Mouse (Mus musculus): Measurements from ENCODE around the gene Gm30191.
A peak's percentile ranks its signal among the peaks of the same experiment; 100 is the strongest.

The Gm30191 gene

GRCm38 (mm10) chr4:134246719-134247258 is at the start of gene Gm30191:
TSS of gene Gm30191 (plus strand) at chr4:134246935.
- no peak for DNase-seq (ENCODE audit: low spot score in 2 of 2)

- no peak for DNase-seq (ENCODE audit: low spot score in 2 of 2)
Observed at GRCm38 (mm10) chr4:134199371-134199770, 47.4 kb upstream of the Gm30191 start.

- no peak for DNase-seq (ENCODE audit: low spot score in 2 of 2)
Observed at GRCm38 (mm10) chr4:134202904-134203303, 43.8 kb upstream of the Gm30191 start, which contains the start of gene Gm7534. TSS of gene Gm7534 (minus strand) at chr4:134203004.

GRCm38 (mm10) chr4:134203340-134203896 is 43.3 kb upstream of the Gm30191 start:
- no peak for DNase-seq (ENCODE audit: low spot score in 2 of 2)

DNA sequence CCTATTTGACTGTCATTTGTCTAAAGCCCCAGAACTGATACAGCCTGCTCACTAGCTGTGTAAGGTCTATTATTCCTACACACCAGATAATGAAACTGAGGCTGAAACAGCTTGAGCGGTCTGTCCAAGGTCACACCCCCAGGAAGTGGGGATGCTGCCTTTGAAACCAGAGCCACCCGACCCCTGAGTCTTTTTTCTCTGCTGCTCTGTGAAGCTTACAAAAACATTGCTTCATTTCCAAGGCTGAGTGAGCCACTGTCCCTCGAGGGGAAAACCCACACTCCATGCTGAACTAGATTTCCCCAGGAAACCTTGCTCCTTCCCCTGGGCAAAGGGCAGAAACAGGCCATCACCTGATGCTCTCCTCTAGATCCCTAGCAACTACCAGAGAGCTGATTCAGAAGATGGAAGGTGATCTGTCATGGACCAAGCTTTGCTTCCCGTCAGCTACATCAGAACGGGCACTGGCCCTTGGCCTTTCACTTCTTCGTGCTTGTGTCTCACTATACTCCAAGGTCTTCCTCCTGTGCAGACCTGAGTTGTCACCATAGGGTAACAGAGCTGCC is 40.2 kb upstream of the Gm30191 start:
- no peak for DNase-seq (ENCODE audit: low spot score in 2 of 2)

GRCm38 (mm10) chr4:134222793-134223600 is 23.7 kb upstream of the Gm30191 start:
- no peak for DNase-seq (ENCODE audit: low spot score in 2 of 2)

DNA sequence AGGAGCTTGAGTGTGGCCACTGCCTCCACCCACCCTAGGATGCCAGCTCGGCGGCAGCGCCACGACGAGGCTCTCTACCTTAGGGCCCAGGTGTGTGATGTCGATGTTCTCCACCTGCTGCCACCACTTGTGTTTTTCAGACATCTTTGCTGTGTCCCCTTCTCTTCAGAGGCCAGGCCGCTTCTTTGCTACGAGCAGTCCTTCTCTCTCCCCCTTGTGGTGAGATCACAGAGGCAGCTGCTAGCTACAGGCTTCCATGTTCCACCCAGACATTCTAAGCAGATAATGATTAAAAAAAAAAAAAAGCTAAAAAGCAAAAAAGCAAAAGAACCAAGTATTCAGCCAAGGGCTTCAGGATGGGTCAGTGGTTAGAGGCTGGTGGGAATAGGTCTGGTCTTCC is 19.5 kb upstream of the Gm30191 start, which contains the start of gene Catsper4:
Gene Catsper4, minus strand, starts transcription at position 190 of the 400 bp plus-strand sequence.
- no peak for DNase-seq (ENCODE audit: low spot score in 2 of 2)

DNA sequence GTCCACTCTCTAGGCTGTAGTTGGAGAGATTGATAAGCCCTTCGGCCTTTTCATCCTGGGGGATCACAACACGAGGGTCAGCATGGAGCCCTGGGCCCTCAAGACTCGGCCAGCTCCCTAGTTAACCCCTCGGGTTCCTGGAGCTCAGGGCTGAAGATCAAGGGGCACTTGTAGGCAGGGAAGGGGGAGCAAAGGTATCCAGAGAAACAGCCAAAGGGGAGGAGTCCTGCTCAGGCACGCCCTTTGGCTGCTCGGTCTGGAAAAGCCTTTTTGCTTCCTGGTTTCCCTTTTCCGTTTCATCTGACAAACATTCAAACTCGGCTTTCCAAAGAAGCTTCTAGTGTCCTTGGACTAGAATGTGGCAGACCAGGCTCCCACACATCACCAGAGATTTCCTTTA is 16.3 kb upstream of the Gm30191 start:
- DNase-seq (ENCODE audit: low spot score in 2 of 2), result no peak

GRCm38 (mm10) chr4:134234876-134235275 is 11.9 kb upstream of the Gm30191 start:
- DNase-seq (ENCODE audit: low spot score in 2 of 2), result no peak

- no peak for DNase-seq (ENCODE audit: low spot score in 2 of 2)
Observed at GRCm38 (mm10) chr4:134237582-134238278, 9.0 kb upstream of the Gm30191 start.

GRCm38 (mm10) chr4:134238279-134238651 is 8.5 kb upstream of the Gm30191 start, which contains the start of gene Cnksr1:
TSS of gene Cnksr1 (minus strand) at chr4:134238399.
- DNase-seq (ENCODE audit: low spot score in 2 of 2), result peak in 1 of 2 experiments; percentile 69

DNA sequence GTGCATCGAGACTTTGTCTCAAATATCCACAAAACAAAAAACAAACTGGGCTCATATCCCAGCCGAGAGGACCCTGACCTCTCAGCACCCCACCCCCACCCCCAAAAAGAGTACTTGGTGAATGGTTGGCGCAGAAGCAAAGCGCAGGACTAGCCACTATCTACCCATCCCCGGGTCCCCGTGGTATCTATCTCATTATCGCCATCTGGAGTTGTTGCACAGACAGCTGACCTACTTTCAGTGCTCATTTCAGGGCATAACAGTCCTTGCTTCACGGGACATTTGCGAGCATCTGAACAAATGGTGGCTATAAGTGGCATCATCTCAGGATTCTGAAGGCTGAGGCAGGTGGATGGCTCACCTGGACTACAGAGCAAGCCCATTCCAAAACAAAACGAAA is 8.0 kb upstream of the Gm30191 start:
- DNase-seq (ENCODE audit: low spot score in 2 of 2), result no peak

GRCm38 (mm10) chr4:134243516-134244250 is 3.1 kb upstream of the Gm30191 start, which contains the start of gene E130218I03Rik:
TSS of gene E130218I03Rik (plus strand) at chr4:134243662.
- DNase-seq (ENCODE audit: low spot score in 2 of 2), result no peak

DNA sequence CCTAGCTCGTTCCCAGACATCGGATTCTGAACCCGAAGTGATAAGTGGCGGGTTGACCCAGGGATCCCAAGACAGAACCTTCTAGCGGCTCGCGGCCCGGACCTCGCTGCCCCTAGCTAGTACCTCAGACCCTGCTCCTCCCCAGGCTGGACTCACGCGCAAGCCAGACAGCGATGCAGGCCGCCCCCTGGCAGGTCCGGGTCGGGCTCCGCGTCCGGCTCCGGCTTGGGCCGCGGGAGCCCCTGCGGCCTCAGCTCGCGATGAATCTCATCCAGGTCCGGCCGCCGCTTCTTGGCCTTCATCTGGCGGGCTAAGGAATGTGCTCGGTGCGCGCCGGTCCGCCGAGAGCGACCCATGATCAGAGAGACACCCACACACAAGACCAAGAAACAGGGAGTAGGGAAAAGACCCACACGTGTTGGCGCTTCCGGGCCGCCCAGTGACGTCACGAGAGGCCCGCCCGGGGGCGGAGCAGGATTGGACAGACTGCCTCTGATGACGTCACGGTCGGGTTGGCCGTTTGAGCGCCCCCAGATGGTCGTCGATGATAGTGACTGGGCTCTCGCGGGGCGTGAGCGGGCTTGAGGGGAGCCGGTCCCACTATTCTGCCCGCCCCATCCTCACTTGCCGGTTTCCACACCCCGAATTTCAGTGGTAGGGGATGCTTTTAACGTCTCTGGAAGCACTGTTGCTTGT is 1.4 kb upstream of the Gm30191 start, which contains the start of gene Zfp593:
Gene Zfp593, minus strand, starts transcription at position 445 of the 696 bp plus-strand sequence.
- peak; percentile 92 to 94 for DNase-seq (ENCODE audit: low spot score in 2 of 2)

GRCm38 (mm10) chr4:134246256-134246655 is 479 bp upstream of the Gm30191 start:
- DNase-seq (ENCODE audit: low spot score in 2 of 2), result no peak

DNA sequence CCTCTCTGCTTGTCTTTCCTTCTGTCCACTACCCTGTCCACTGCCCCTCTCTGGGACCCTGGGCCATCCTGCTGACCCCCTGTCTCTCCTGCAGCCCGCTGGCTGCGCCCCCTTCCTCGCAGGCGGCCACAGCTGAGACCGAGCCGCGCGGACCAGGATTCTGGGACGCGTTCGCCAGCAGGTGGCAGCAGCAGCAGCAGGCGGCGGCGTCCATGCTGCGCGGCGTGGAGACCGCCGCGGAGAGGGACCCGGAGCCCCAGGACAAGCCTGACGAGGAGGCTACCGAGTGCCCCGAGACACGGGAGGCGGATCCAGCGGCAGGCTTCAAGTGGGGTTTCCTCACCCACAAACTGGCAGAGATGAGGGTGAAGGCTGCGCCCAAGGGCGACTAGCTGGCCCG is 2.9 kb downstream of the Gm30191 start:
- peak in 1 of 2 experiments; percentile 59 for DNase-seq (ENCODE audit: low spot score in 2 of 2)

DNA sequence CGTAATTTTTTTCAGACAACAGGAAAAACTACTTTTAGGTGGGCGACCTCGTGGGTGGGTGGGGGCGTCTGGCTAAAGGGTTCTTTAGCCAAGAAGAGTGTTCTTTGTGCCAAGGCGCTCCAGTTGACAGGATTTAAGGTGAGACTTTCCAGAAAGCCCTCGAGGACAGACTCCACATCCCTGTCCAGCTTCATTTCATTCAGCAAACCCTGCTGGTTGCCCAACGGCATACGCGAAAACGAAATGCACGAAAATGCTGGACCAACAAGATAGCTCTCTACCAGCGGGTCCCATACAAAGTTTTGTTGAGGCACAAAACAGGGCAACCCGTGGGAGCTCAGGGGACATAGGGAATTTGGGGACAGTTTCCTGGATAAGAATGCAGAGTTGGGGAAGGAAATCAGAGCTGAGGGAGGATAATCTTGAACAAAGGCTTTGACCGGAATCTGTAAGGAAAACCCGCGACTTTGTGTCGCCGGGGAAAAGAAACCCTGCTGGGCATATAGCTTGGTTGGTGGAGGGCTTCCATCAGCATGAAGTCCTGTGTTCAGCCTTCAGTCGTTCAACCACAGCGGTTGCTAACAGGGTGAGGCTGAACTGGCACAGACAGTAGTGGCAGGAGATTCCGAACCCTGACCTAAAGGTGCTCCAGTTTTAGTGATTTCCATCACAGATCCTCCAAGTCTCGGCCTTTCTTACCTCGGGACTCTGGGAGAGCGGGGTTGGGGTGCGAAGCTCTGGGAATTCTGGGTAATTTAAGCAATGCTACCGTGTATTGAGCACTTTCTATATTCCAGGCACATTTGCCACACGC is 3.6 kb downstream of the Gm30191 start:
- no peak for DNase-seq (ENCODE audit: low spot score in 2 of 2)

DNA sequence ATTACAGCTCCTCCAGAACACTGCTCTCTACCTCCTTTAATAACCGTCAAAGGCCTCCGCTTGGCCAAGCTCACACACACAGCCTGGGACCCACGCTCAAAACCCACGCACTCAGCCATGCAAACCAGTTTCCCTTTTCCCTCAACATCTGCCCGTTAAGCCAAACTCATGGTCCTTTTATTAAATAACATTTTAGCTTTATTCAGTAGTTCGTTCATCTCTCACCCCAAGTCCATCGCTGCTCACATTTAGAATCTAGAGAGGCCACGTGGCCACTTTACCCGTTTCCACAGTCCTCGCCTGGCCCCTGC is 4.2 kb downstream of the Gm30191 start:
- no peak for DNase-seq (ENCODE audit: low spot score in 2 of 2)

DNA sequence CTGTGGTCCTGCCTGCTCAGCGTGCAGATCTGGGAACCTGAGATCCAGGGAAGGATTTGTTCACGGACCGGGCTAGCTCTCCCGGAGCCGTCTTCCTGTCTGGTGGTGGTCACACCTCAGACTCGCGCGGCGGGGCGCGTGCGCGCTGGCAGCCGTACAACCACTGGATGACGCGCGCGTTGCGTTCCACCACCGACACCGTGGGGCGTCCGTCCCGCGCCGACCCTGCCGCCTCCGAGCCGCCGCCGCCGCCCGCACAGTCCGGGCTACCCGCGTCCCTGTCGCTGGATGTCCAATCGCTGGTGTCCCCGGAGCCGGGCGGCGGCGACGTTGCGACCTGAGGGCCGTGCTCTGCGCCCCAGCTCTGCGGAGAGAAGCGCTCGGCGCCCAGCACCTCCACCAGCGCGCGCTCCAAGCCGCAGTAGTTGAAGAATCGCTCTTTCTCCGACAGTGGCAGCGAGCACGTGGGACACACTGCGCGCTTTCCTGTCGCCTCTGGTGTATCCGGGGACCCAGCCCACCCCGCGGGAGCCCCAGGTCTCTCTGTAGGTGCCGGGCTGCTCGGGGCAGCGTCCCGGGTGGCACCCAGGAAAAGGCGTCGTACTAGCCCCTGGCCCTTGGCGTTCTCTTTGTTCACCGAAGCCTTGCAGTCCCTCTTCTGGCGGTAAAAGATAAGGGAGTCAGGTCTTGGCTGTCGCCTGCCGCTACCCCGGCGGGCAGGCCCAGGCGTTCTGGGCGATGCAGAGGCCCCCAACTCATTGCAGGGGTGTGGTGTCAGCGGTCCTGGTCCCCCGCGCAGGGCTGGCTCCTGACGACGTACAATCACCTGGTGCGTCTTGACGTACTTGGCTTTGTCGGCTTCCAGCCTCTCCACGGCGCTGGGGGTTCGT is 4.8 kb downstream of the Gm30191 start:
- DNase-seq (ENCODE audit: low spot score in 2 of 2), result no peak

All from heart, adult 9 months (tissue).